Mouse (Mus musculus) lung, postnatal 0 days (tissue): ENCODE results near the gene Borcs8.

Experiments
- CTCF ChIP-seq: IDR thresholded peaks from 2 replicates; pipeline ENCODE4 v1.5.1; 2016; ENCODE audit warnings: antibody characterized with exemption, mild to moderate bottlenecking
- EP300 ChIP-seq: IDR thresholded peaks from 2 replicates; pipeline ENCODE4 v1.6.1; 2016; ENCODE audit warnings: antibody characterized with exemption, mild to moderate bottlenecking, control low read depth

DNA sequence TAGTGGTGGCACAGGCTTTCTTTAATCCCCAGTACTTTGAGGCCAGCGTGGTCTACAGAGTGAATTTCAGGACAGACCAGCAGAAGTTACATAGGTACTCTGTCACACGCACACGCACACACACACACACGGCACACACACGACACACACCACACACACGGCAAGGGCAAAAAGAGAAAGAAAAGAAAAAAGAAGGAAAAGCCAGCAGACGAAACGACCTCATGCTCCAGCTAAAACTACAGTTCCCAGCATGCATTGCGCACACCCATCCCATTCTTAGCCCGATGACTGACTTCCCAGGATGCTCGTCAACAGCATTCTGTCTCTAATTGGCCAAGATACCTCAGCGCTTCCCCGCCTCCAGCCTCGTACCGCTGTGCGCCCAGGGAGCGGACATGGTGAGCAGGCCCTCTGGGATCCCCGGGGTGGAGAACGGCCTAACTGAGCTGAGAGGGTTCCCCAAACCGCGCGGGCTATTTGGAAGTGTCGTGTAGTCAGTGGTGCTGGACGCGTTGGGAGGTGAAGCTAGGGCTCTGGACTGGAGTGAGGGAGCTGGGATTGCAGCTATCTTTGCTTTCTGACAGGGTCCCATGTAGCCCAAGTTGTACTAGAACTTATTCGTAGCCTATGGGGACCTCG is 32.9 kb downstream of the Borcs8 start, which contains the start of gene Tmem161a:
- TF ChIP-seq CTCF (no peak), EP300 (no peak)
